Mouse (Mus musculus) gastrocnemius, adult 2 months (tissue): Measurements from ENCODE around the gene Nr6a1. TPM values are rescaled to one million over a fixed set of nuclear protein-coding genes. Genes with fewer than 3 reads are reported as not detected.

ENCODE experiments used
- DNase-seq: peaks from one replicate; pipeline ENCODE4 v3.0.0; 2022
- H3K27ac ChIP-seq: fragments of 200-600 bp; 2 replicates; pipeline ENCODE4 v1.8.1; 2022; ENCODE audit warnings: mild to moderate bottlenecking
- H3K4me3 ChIP-seq: fragments of 200-600 bp; 2 replicates; pipeline ENCODE4 v1.8.1; 2022; ENCODE audit warnings: mild to moderate bottlenecking, moderate library complexity
- CTCF ChIP-seq: fragments of 200-600 bp; IDR thresholded peaks from 2 replicates; pipeline ENCODE4 v1.8.1; 2022; ENCODE audit warnings: antibody characterized with exemption, mild to moderate bottlenecking, moderate library complexity
- intact Hi-C: fragments of 180-260 bp; cut with DNase I; formaldehyde crosslinking; loops from one replicate; pipeline ENCODE4 v1.15.1; 2025
- total RNA-seq, 2 experiments: library from RNA; stranded (reverse); gene quantifications; 2 replicates each; pipeline ENCODE4 v1.2.3; 2021

The Nr6a1 gene
- total RNA-seq, 2 experiments from 2014 or later: 3.4 to 4.8 TPM

GRCm38 (mm10) chr2:38735740-38736139, 191.7 kb downstream of the Nr6a1 start:
- Histone ChIP-seq H3K4me3 (no peak overlapping the region), H3K27ac (no peak overlapping the region)
- DNase-seq: no peak
- no peak for TF ChIP-seq CTCF
- intact Hi-C loops: no loop called here

- no peak overlapping the region for H3K4me3 ChIP-seq
- no peak overlapping the region for H3K27ac ChIP-seq
- intact Hi-C loops: no loop called here
- no peak for TF ChIP-seq CTCF
- DNase-seq: no peak
Observed at GRCm38 (mm10) chr2:38734721-38735120, 192.8 kb downstream of the Nr6a1 start.

GRCm38 (mm10) chr2:38730331-38730827, 197.1 kb downstream of the Nr6a1 start:
- TF ChIP-seq CTCF: no peak
- intact Hi-C loops: no loop called here
- H3K27ac ChIP-seq: no peak overlapping the region
- DNase-seq: no peak
- no peak overlapping the region for H3K4me3 ChIP-seq

- TF ChIP-seq CTCF: no peak
- Histone ChIP-seq H3K4me3 (no peak overlapping the region), H3K27ac (no peak overlapping the region)
- no peak for DNase-seq
- intact Hi-C loops: no loop called here
Observed at GRCm38 (mm10) chr2:38725427-38725826, 202.1 kb downstream of the Nr6a1 start.

GRCm38 (mm10) chr2:38723378-38723777, 204.1 kb downstream of the Nr6a1 start:
- intact Hi-C loops: no loop called here
- no peak for TF ChIP-seq CTCF
- H3K27ac ChIP-seq: no peak overlapping the region
- DNase-seq: no peak
- H3K4me3 ChIP-seq: no peak overlapping the region

GRCm38 (mm10) chr2:38722076-38722475, 205.4 kb downstream of the Nr6a1 start:
- TF ChIP-seq CTCF: no peak
- no peak for DNase-seq
- intact Hi-C loops: no loop called here
- Histone ChIP-seq H3K4me3 (no peak overlapping the region), H3K27ac (no peak overlapping the region)

GRCm38 (mm10) chr2:38720661-38721060, 206.8 kb downstream of the Nr6a1 start:
- no peak overlapping the region for H3K27ac ChIP-seq
- TF ChIP-seq CTCF: no peak
- no peak overlapping the region for H3K4me3 ChIP-seq
- no peak for DNase-seq
- intact Hi-C loops: no loop called here

- Histone ChIP-seq H3K27ac (no peak overlapping the region), H3K4me3 (no peak overlapping the region)
- no peak for DNase-seq
- TF ChIP-seq CTCF: no peak
- intact Hi-C loops: no loop called here
Observed at GRCm38 (mm10) chr2:38719354-38719753, 208.1 kb downstream of the Nr6a1 start.

GRCm38 (mm10) chr2:38718676-38719075, 208.8 kb downstream of the Nr6a1 start:
- DNase-seq: no peak
- TF ChIP-seq CTCF: no peak
- Histone ChIP-seq H3K27ac (no peak overlapping the region), H3K4me3 (no peak overlapping the region)
- intact Hi-C loops: no loop called here

GRCm38 (mm10) chr2:38717436-38717835, 210.1 kb downstream of the Nr6a1 start:
- Histone ChIP-seq H3K27ac (no peak overlapping the region), H3K4me3 (no peak overlapping the region)
- intact Hi-C loops: no loop called here
- DNase-seq: no peak
- TF ChIP-seq CTCF: no peak

GRCm38 (mm10) chr2:38714324-38714723, 213.2 kb downstream of the Nr6a1 start, which contains the start of gene Nr5a1:
Gene Nr5a1 (minus strand): TSS chr2:38714542.
- intact Hi-C loops: no loop called here
- TF ChIP-seq CTCF: no peak
- no peak for DNase-seq
- Histone ChIP-seq H3K4me3 (no peak within 1 kb of the TSS), H3K27ac (no peak within 1 kb of the TSS)

GRCm38 (mm10) chr2:38713596-38713995, 213.9 kb downstream of the Nr6a1 start:
- intact Hi-C loops: no loop called here
- no peak overlapping the region for H3K4me3 ChIP-seq
- no peak for DNase-seq

GRCm38 (mm10) chr2:38712769-38713125, 214.7 kb downstream of the Nr6a1 start:
- Histone ChIP-seq H3K27ac (no peak overlapping the region), H3K4me3 (no peak overlapping the region)
- intact Hi-C loops: no loop called here
- DNase-seq: no peak
- TF ChIP-seq CTCF: no peak

More at GRCm38 (mm10) chr2:38713596-38713995, 213.9 kb downstream of the Nr6a1 start:
- no peak overlapping the region for H3K27ac ChIP-seq
- no peak for TF ChIP-seq CTCF

GRCm38 (mm10) chr2:38712076-38712768, 215.3 kb downstream of the Nr6a1 start:
- Histone ChIP-seq H3K27ac (no peak overlapping the region), H3K4me3 (peak overlapping the region; percentile 50)
- TF ChIP-seq CTCF: no peak
- intact Hi-C loops: no loop called here
- DNase-seq: no peak
